Mouse (Mus musculus) midbrain, embryonic 11.5 days (tissue): ENCODE results near the gene Vrk3. TPM values are rescaled to one million over a fixed set of nuclear protein-coding genes. Genes with fewer than 3 reads are reported as not detected.
A peak's percentile ranks its signal among the peaks of the same experiment; 100 is the strongest.

Experiments used
- ATAC-seq: fragments of 200-750 bp; cut with Nextera tagmentation; 2 replicates; pipeline ENCODE4 v1.8.0; 2017; ENCODE audit warnings: moderate TSS enrichment, moderate library complexity; ENCODE audit not compliant: low FRiP score
- DNase-seq: peaks from one replicate; pipeline ENCODE4 v3.0.0; 2015; ENCODE audit warnings: low spot score; ENCODE audit errors: missing footprints
- H3K27ac ChIP-seq: fragments of 300-500 bp; sonication (generic); 2 replicates; pipeline ENCODE4 v1.5.1; 2014; ENCODE audit warnings: low read depth, low read length
- H3K27me3 ChIP-seq: fragments of 300-500 bp; sonication (generic); 2 replicates; pipeline ENCODE4 v1.6.1; 2014; ENCODE audit warnings: mild to moderate bottlenecking, low read length, moderate library complexity, mixed read lengths; ENCODE audit not compliant: control insufficient read depth, insufficient read depth
- H3K36me3 ChIP-seq: fragments of 300-500 bp; sonication (generic); 2 replicates; pipeline ENCODE4 v1.6.1; 2014; ENCODE audit warnings: mild to moderate bottlenecking, low read length, moderate library complexity, mixed read lengths; ENCODE audit not compliant: control insufficient read depth, insufficient read depth
- H3K4me1 ChIP-seq: fragments of 300-500 bp; sonication (generic); 2 replicates; pipeline ENCODE4 v1.6.1; 2014; ENCODE audit warnings: low read length; ENCODE audit not compliant: control insufficient read depth, insufficient read depth
- H3K4me2 ChIP-seq: fragments of 300-500 bp; sonication (generic); 2 replicates; pipeline ENCODE4 v1.6.1; 2014; ENCODE audit warnings: mild to moderate bottlenecking, moderate library complexity
- H3K4me3 ChIP-seq: fragments of 300-500 bp; sonication (generic); 2 replicates; pipeline ENCODE4 v1.5.1; 2014; ENCODE audit warnings: low read depth, low read length
- H3K9ac ChIP-seq: fragments of 300-500 bp; sonication (generic); 2 replicates; pipeline ENCODE4 v1.6.1; 2014; ENCODE audit warnings: low read length
- H3K9me3 ChIP-seq: fragments of 300-500 bp; sonication (generic); 2 replicates; pipeline ENCODE4 v1.6.1; 2016; ENCODE audit warnings: low read length; ENCODE audit not compliant: control insufficient read depth
- WGBS: fragments of 180-500 bp; shearing (Covaris S2); extraction: QIAGEN DNeasy Blood & Tissue Kit; methylation state at CpG from one replicate; pipeline ENCODE4 v1.1.7; 2014; 5-methylcytosine and 5-hydroxymethylcytosine counted together
- polyA plus RNA-seq: library from polyadenylated mRNA; unstranded; fragments of >200 nt; fragmentation: Nextera tagmentation; extraction: Ambion mirVana; gene quantifications from 2 replicates; pipeline ENCODE4 v1.2.1, GENCODE M21; 2014

Vrk3 gene
- polyA plus RNA-seq, 1 experiment from 2014 or later: 41.7 TPM

- H3K27ac ChIP-seq: no peak overlapping the region
- DNase-seq (no peak), ATAC-seq (no peak)
- no peaks in the 10 kb centered on the region for H3K27me3 ChIP-seq
- peaks cover 28% of the 10 kb centered on the region for H3K4me1 ChIP-seq
- no peak overlapping the region for H3K9ac ChIP-seq
- no peak overlapping the region for H3K4me2 ChIP-seq
- H3K36me3 ChIP-seq: no peaks in the 10 kb centered on the region
- no peak overlapping the region for H3K4me3 ChIP-seq
- H3K9me3 ChIP-seq: no peaks in the 10 kb centered on the region
- WGBS: 91% methylated on average over 3 of the region's 3 CpGs
Measured at GRCm38 (mm10) chr7:44813985-44814384, 65.8 kb downstream of the Vrk3 start.

- Histone ChIP-seq H3K9ac (peak overlapping the region; percentile 52; the same call in 1 of the 2 replicates), H3K27me3 (no peaks in the 10 kb centered on the region), H3K4me2 (no peak overlapping the region), H3K27ac (no peak overlapping the region), H3K4me3 (no peak overlapping the region), H3K9me3 (no peaks in the 10 kb centered on the region), H3K4me1 (peaks cover 30% of the 10 kb centered on the region), H3K36me3 (no peaks in the 10 kb centered on the region)
- 93% methylated on average over 4 of the region's 4 CpGs for WGBS
- DNase-seq (no peak), ATAC-seq (no peak)
Measured at GRCm38 (mm10) chr7:44814423-44814822, 66.2 kb downstream of the Vrk3 start.

DNA sequence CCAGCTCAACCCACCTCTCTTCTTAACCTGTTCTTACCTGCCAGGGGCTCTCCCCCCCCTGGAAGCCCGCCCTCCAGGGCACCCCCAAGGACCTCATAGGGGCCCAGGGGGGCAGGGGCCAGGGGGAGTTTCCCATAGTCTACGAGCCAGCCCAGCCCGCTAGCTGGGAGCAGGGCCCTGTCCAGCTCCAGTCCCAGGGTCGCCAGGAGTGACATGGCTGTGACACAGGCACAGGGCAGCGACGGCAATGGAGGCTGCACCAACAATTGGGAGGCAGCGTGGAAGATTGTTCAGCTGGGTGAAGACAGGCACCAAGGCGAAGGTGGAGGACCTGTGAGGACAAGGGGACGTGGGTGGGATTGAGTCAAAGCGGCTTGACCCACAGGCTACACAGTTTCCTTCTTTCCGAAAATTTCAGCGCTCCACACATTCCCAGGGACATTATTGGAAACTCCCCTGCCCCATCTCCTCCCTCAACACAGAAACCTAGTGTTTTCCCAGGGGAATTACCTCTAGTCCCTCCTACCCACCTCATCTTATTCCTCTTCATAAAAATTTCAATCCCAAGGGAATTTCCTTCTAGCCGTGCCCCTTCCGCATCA is 66.8 kb downstream of the Vrk3 start:
- H3K4me1 ChIP-seq: peaks cover 32% of the 10 kb centered on the region
- peak; percentile 91 for DNase-seq
- H3K27ac ChIP-seq: peak overlapping the region; percentile 58
- H3K9me3 ChIP-seq: no peaks in the 10 kb centered on the region
- no peaks in the 10 kb centered on the region for H3K36me3 ChIP-seq
- WGBS: 36% methylated on average over 14 of the region's 14 CpGs
- no peak for ATAC-seq
- no peaks in the 10 kb centered on the region for H3K27me3 ChIP-seq
- H3K4me3 ChIP-seq: peak overlapping the region; percentile 86
- H3K4me2 ChIP-seq: peak overlapping the region; percentile 97
- peak overlapping the region; percentile 52 for H3K9ac ChIP-seq

- Histone ChIP-seq H3K4me3 (peak within 1 kb of the TSS; percentile 86), H3K36me3 (no peaks in the 10 kb centered on the region), H3K4me1 (peaks cover 32% of the 10 kb centered on the region), H3K4me2 (peak within 1 kb of the TSS; percentile 97), H3K27me3 (no peaks in the 10 kb centered on the region), H3K9me3 (no peaks in the 10 kb centered on the region), H3K27ac (peak within 1 kb of the TSS; percentile 93), H3K9ac (peak within 1 kb of the TSS; percentile 95)
- under 1% methylated on average over 54 of the region's 62 CpGs for WGBS
- DNase-seq: peak; percentile 100
- ATAC-seq: peak; percentile 95
Measured at GRCm38 (mm10) chr7:44815721-44816469, 67.7 kb downstream of the Vrk3 start, which contains the start of the genes Nup62 and Il4i1. Nup62 (plus strand) TSS chr7:44816088. Il4i1 (plus strand) TSS chr7:44816387.

DNA sequence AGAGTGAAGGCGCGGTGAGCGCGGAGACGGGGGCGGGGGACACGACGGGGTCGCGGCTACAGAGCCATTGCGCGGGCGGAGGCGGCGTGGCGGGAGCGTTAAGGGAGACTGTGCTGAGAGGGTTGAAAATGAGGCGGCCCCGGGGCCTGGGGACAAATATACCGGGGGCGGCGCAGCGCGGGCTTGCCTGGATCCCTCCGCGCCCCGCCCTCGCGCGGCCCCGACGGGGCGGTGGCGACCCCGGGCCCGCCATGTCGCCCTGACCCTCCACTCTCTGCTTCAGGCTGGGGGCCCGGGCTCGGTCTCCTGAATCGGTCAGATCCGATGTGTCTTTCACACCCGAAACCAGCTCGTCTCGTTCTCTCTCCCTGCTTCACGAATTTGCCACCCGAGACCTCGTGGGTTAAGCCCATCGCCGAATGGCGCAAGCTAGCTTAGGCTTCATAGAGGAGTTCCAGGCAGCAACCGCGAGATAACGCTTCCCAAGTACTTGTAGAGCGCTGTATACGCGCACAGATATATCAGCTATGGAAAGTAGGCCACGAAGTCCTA is 68.3 kb downstream of the Vrk3 start, which contains the start of gene Atf5:
Gene Atf5 (minus strand): TSS at position 189 of the 552 bp plus-strand sequence.
- peak within 1 kb of the TSS; percentile 97 for H3K4me2 ChIP-seq
- no peaks in the 10 kb centered on the region for H3K27me3 ChIP-seq
- H3K27ac ChIP-seq: peak within 1 kb of the TSS; percentile 93
- peak within 1 kb of the TSS; percentile 95 for H3K9ac ChIP-seq
- under 1% methylated on average over 55 of the region's 57 CpGs for WGBS
- H3K9me3 ChIP-seq: no peaks in the 10 kb centered on the region
- ATAC-seq (no peak; the same call in 1 of the 2 replicates), DNase-seq (peak; percentile 95)
- no peaks in the 10 kb centered on the region for H3K36me3 ChIP-seq
- peaks cover 32% of the 10 kb centered on the region for H3K4me1 ChIP-seq
- H3K4me3 ChIP-seq: peak within 1 kb of the TSS; percentile 86

DNA sequence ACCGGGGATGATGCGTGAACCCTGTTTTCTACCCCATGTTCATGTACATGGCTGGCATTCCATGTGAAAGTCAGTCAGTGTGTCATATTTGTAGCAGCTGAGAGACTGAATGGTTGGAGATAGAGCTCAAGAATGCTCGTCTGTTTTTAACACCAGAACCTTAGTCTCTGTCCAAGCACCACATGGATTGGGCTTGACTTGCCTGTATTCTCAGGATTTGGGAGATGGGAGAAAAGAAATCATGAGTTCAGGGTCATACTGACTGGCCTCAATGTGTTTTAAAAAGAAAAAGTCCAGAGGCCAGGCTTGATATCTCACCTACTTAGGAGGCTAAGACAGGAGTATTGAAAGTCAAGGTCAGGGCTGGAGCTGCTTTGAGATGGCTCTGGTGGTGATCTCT is 69.2 kb downstream of the Vrk3 start:
- Histone ChIP-seq H3K36me3 (no peaks in the 10 kb centered on the region), H3K9me3 (no peaks in the 10 kb centered on the region), H3K4me1 (peaks cover 32% of the 10 kb centered on the region), H3K9ac (peak overlapping the region; percentile 95), H3K27me3 (no peaks in the 10 kb centered on the region), H3K4me3 (peak overlapping the region; percentile 86), H3K27ac (no peak overlapping the region), H3K4me2 (peak overlapping the region; percentile 97)
- no peak for ATAC-seq
- 37% methylated on average over 3 of the region's 3 CpGs for WGBS
- DNase-seq: no peak

GRCm38 (mm10) chr7:44818164-44818563 is 70.0 kb downstream of the Vrk3 start:
- H3K27me3 ChIP-seq: no peaks in the 10 kb centered on the region
- peak overlapping the region; percentile 95 for H3K9ac ChIP-seq
- DNase-seq (no peak), ATAC-seq (no peak)
- peaks cover 35% of the 10 kb centered on the region for H3K4me1 ChIP-seq
- H3K27ac ChIP-seq: no peak overlapping the region
- no peaks in the 10 kb centered on the region for H3K36me3 ChIP-seq
- peak overlapping the region; percentile 86 for H3K4me3 ChIP-seq
- WGBS: 43% methylated on average over 2 of the region's 2 CpGs
- peak overlapping the region; percentile 97 for H3K4me2 ChIP-seq
- no peaks in the 10 kb centered on the region for H3K9me3 ChIP-seq

GRCm38 (mm10) chr7:44818751-44819235 is 70.6 kb downstream of the Vrk3 start:
- WGBS: 52% methylated on average over 6 of the region's 6 CpGs
- peak overlapping the region; percentile 86 for H3K4me3 ChIP-seq
- H3K9ac ChIP-seq: peak overlapping the region; percentile 36
- no peak overlapping the region for H3K27ac ChIP-seq
- peak overlapping the region; percentile 97 for H3K4me2 ChIP-seq
- H3K9me3 ChIP-seq: no peaks in the 10 kb centered on the region
- H3K4me1 ChIP-seq: peaks cover 36% of the 10 kb centered on the region
- DNase-seq (peak; percentile 87), ATAC-seq (no peak)
- no peaks in the 10 kb centered on the region for H3K27me3 ChIP-seq
- H3K36me3 ChIP-seq: no peaks in the 10 kb centered on the region
